Mouse (Mus musculus) CH12.LX (cell line): Measurements from ENCODE around the gene Cenpt. TPM values are rescaled to one million over a fixed set of nuclear protein-coding genes. Genes with fewer than 3 reads are reported as not detected.
A peak's percentile ranks its signal among the peaks of the same experiment; 100 is the strongest.

Experiments
- DNase-seq: peaks from one replicate; pipeline ENCODE4 v3.0.0-alpha.2; 2013; ENCODE audit errors: extremely low read depth
- H3K27ac ChIP-seq: 2 replicates; pipeline ENCODE4 v1.5.1; 2012; ENCODE audit warnings: low read depth, mild to moderate bottlenecking, control low read depth, moderate library complexity; ENCODE audit not compliant: insufficient read depth
- H3K27me3 ChIP-seq: replicated peaks from 2 replicates; pipeline ENCODE3; 2012; ENCODE audit warnings: inconsistent platforms
- H3K36me3 ChIP-seq, 2 experiments: replicated peaks in 1 of 2; 2 replicates each; pipeline versions ENCODE3 to v1.6.1; 2012; ENCODE audit warnings: inconsistent platforms in 1 of 2, low read length in 1 of 2, mild to moderate bottlenecking in 1 of 2, mixed read lengths in 1 of 2, moderate library complexity in 1 of 2; ENCODE audit not compliant: control insufficient read depth in 1 of 2, insufficient read depth in 1 of 2
- H3K4me1 ChIP-seq, 2 experiments: 2 replicates each; pipeline ENCODE4 v1.6.1; 2012; ENCODE audit warnings: inconsistent platforms in 1 of 2, moderate library complexity in 1 of 2; ENCODE audit not compliant: insufficient read depth in 2 of 2, control insufficient read depth in 1 of 2
- H3K4me2 ChIP-seq: 2 replicates; pipeline ENCODE4 v1.6.1; 2012; ENCODE audit warnings: low read depth, mild to moderate bottlenecking, control low read depth; ENCODE audit not compliant: poor library complexity, insufficient read depth, severe bottlenecking
- H3K4me3 ChIP-seq, 3 experiments: fragments of 150-350 bp in 1 of 3; sonication (generic) in 1 of 3; replicated peaks in 1 of 3; 2 replicates each; pipeline versions ENCODE3 to v1.5.1; 2011 to 2012; ENCODE audit warnings: low read depth in 2 of 3, low read length in 2 of 3, mild to moderate bottlenecking in 2 of 3, moderate library complexity in 2 of 3, control low read depth in 1 of 3, improper control_type of control experiment in 1 of 3, inconsistent platforms in 1 of 3, mixed read lengths in 1 of 3; ENCODE audit not compliant: poor library complexity in 1 of 3
- H3K79me2 ChIP-seq: replicated peaks from 2 replicates; pipeline ENCODE4 v1.6.1; 2012; ENCODE audit warnings: mild to moderate bottlenecking, moderate library complexity; ENCODE audit not compliant: control insufficient read depth, poor library complexity, insufficient read depth, severe bottlenecking; ENCODE audit errors: extremely low read depth
- H3K9ac ChIP-seq: 2 replicates; pipeline ENCODE4 v1.6.1; 2012; ENCODE audit warnings: low read depth, mild to moderate bottlenecking, control low read depth, moderate library complexity; ENCODE audit not compliant: insufficient read depth
- H3K9me3 ChIP-seq: replicated peaks from 2 replicates; pipeline ENCODE3; 2012; ENCODE audit warnings: low read length, inconsistent platforms, mixed read lengths
- BHLHE40 ChIP-seq: IDR thresholded peaks from 2 replicates; pipeline ENCODE4 v1.6.1; 2011; ENCODE audit warnings: mild to moderate bottlenecking, low read depth, low read length, improper control_type of control experiment
- CHD2 ChIP-seq: IDR thresholded peaks from 2 replicates; pipeline ENCODE4 v1.6.1; 2011; ENCODE audit warnings: low read length, improper control_type of control experiment
- EP300 ChIP-seq: IDR thresholded peaks from 2 replicates; pipeline ENCODE4 v1.6.1; 2011; ENCODE audit warnings: low read length, improper control_type of control experiment
- ETS1 ChIP-seq: conservative IDR thresholded peaks from 2 replicates; pipeline ENCODE4 v1.6.1; 2012; ENCODE audit warnings: low read depth, mild to moderate bottlenecking, inconsistent platforms, low read length, improper control_type of control experiment, moderate library complexity
- JUN ChIP-seq: IDR thresholded peaks from 2 replicates; pipeline ENCODE4 v1.6.1; 2011; ENCODE audit warnings: low read depth, mild to moderate bottlenecking, low read length, improper control_type of control experiment, moderate library complexity; ENCODE audit not compliant: insufficient read depth
- KAT2A ChIP-seq: IDR thresholded peaks from 2 replicates; pipeline ENCODE4 v1.6.1; 2012; ENCODE audit warnings: low read length, improper control_type of control experiment, inconsistent platforms; ENCODE audit not compliant: insufficient replicate concordance
- MEF2A ChIP-seq: IDR thresholded peaks from 2 replicates; pipeline ENCODE4 v1.6.1; 2014; ENCODE audit warnings: low read depth, mild to moderate bottlenecking, inconsistent platforms, low read length, improper control_type of control experiment, borderline replicate concordance
- NELFE ChIP-seq: IDR thresholded peaks from 2 replicates; pipeline ENCODE4 v1.6.1; 2011; ENCODE audit warnings: low read depth, low read length, improper control_type of control experiment
- NRF1 ChIP-seq: IDR thresholded peaks from 2 replicates; pipeline ENCODE4 v1.6.1; 2014; ENCODE audit warnings: low read depth, mild to moderate bottlenecking, inconsistent platforms, low read length, improper control_type of control experiment, moderate library complexity
- PAX5 ChIP-seq: IDR thresholded peaks from 2 replicates; pipeline ENCODE4 v1.6.1; 2012; ENCODE audit warnings: low read length, inconsistent platforms, mixed read lengths
- RAD21 ChIP-seq: IDR thresholded peaks from 2 replicates; pipeline ENCODE4 v1.6.1; 2011; ENCODE audit warnings: low read depth, mild to moderate bottlenecking, low read length, improper control_type of control experiment, moderate library complexity
- RCOR1 ChIP-seq: conservative IDR thresholded peaks from 2 replicates; pipeline ENCODE4 v1.6.1; 2012; ENCODE audit warnings: low read depth, mild to moderate bottlenecking, inconsistent platforms, low read length, improper control_type of control experiment
- SIN3A ChIP-seq: IDR thresholded peaks from 2 replicates; pipeline ENCODE4 v1.6.1; 2012; ENCODE audit warnings: low read length, improper control_type of control experiment, inconsistent platforms
- SMC3 ChIP-seq: IDR thresholded peaks from 2 replicates; pipeline ENCODE4 v1.6.1; 2011; ENCODE audit warnings: low read depth, low read length, improper control_type of control experiment
- TBP ChIP-seq: conservative IDR thresholded peaks from 2 replicates; pipeline ENCODE4 v1.6.1; 2011; ENCODE audit warnings: low read depth, low read length, improper control_type of control experiment
- TCF12 ChIP-seq: IDR thresholded peaks from 2 replicates; pipeline ENCODE4 v1.6.1; 2014; ENCODE audit warnings: low read depth, mild to moderate bottlenecking, inconsistent platforms, low read length, improper control_type of control experiment
- UBTF ChIP-seq: IDR thresholded peaks from 2 replicates; pipeline ENCODE4 v1.6.1; 2012; ENCODE audit warnings: low read depth, mild to moderate bottlenecking, inconsistent platforms, low read length, improper control_type of control experiment, moderate library complexity
- USF2 ChIP-seq: conservative IDR thresholded peaks from 2 replicates; pipeline ENCODE4 v1.6.1; 2011; ENCODE audit warnings: low read depth, low read length, improper control_type of control experiment
- ZKSCAN1 ChIP-seq: IDR thresholded peaks from 2 replicates; pipeline ENCODE4 v1.6.1; 2012; ENCODE audit warnings: low read depth, inconsistent platforms, low read length, improper control_type of control experiment, borderline replicate concordance
- ZMIZ1 ChIP-seq: IDR thresholded peaks from 2 replicates; pipeline ENCODE4 v1.6.1; 2012; ENCODE audit warnings: low read depth, mild to moderate bottlenecking, inconsistent platforms, low read length, improper control_type of control experiment
- dilution Hi-C: fragments of 300-500 bp; cut with MboI; formaldehyde crosslinking; loops from 2 replicates; pipeline ENCODE4 v1.14.3; 2020; ENCODE audit warnings: low sequenced_read_pairs; ENCODE audit not compliant: extremely low pct_unique_long_range_greater_than_20kb, extremely low pct_ligation_motif_present
- in situ Hi-C: fragments of 300-500 bp; cut with MboI; formaldehyde crosslinking; loops from 3 replicates; pipeline ENCODE4 v1.14.3; 2019; ENCODE audit warnings: low sequenced_read_pairs, low pct_ligation_motif_present, low pct_unique_long_range_greater_than_20kb, mixed read lengths
- polyA plus RNA-seq: library from polyadenylated mRNA; unstranded; fragments of >175 nt; gene quantifications from 2 replicates; pipeline ENCODE4 v1.2.1, GENCODE M21; 2012; ENCODE audit warnings: low read depth; ENCODE audit not compliant: insufficient read length
- total RNA-seq, 2 experiments: library from RNA; depleted of rRNA; stranded (reverse); fragments of 300-350 nt in 1 of 2; fragments of >200 nt in 1 of 2; gene quantifications; 2 replicates each; pipeline ENCODE4 v1.2.3; 2012 to 2014

The Cenpt gene
- total and polyA plus RNA-seq, 3 experiments, result 17.3 to 29.4 (median 21.3) TPM

DNA sequence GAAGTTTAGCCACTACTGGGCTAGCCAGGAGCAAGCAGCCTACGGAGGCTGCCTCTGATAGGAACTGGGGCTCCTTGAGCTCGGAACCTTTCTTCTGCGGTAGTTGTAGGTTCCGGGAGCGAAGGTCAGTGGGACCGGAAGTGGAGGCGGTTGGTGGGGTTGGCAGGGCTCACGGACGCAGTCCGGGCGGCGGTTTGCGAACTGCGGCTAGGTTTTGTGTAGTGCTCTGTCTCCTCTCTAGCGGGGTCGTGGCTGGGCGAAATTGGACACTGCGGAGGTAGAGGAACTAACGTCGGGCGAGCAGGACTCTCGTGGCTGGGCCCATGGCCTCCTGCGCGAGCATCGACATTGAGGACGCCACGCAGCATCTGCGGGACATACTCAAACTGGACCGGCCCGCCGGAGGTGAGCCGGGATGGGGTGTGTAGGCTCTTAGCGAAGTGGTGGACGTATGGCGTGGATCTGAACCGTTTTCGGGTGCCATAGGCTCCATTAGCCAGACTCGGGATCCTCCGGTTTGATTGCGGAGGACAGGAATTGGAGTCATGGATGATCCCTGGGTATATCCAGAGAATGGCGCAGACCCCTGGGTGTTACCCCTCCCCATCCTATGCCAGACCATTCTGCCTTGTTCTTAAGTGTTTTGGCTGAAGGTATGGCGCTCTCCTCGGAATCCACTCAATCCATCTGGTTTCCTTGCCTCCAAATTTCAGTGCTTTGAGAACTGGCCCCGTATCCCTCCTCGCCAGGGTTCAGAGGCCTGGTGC, 27.9 kb upstream of the Cenpt start, which contains the start of gene Edc4 (continued):
- peak; percentile 92 for TF ChIP-seq SIN3A
- TF ChIP-seq TCF12, result peak; percentile 86
- no peak for TF ChIP-seq USF2
- TF ChIP-seq RAD21, result no peak
- no peak for TF ChIP-seq PAX5
- TF ChIP-seq ZKSCAN1, result no peak
- TF ChIP-seq ETS1, result no peak
- peak; percentile 81; the same call in 1 of the 2 replicates for TF ChIP-seq KAT2A
- TF ChIP-seq SMC3, result peak; percentile 7
- TF ChIP-seq UBTF, result no peak
- peak; percentile 94 for TF ChIP-seq ZMIZ1
- peak; percentile 89 for TF ChIP-seq NELFE
- no peak for TF ChIP-seq RCOR1
- TF ChIP-seq TBP, result peak; percentile 68; the same call in 1 of the 2 replicates
- TF ChIP-seq JUN, result no peak

DNA sequence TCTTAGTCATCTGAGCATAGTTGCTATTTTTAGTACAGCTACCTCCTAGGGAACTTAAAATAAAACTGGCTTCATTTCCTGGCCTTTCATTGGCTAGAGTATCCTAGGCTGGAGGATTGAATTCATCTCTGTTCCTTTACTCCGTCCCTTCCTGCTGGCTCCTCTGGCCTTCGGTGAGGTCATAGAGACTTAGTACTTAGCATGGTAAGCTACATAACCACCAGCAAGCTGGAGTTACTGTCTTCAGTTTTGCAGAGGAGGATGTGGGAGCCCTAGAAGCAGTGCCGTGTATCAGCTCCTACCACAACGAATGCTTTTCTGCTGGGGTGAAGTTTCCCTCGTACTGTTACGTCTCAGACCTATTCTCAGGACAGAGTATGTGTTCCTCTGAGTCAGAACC, 21.2 kb upstream of the Cenpt start:
- Histone ChIP-seq H3K9me3 (no peaks in the 10 kb centered on the region), H3K9ac (no peak overlapping the region), H3K79me2 (peaks cover 55% of the 10 kb centered on the region), H3K4me3 (no peak overlapping the region), H3K27ac (peak overlapping the region; percentile 41), H3K4me2 (no peak overlapping the region), H3K4me1 (peaks cover 8 to 31% of the 10 kb centered on the region in 2 experiments; a peak in 3 of 4 replicates), H3K36me3 (peaks cover 56 to 91% of the 10 kb centered on the region in 2 experiments), H3K27me3 (no peaks in the 10 kb centered on the region)
- peak; percentile 27 for DNase-seq
- dilution Hi-C loops, result no loop called here
- in situ Hi-C loops, result no loop called here
- TF ChIP-seq EP300, result no peak
- TF ChIP-seq BHLHE40, result no peak
- TF ChIP-seq PAX5, result no peak
- TF ChIP-seq SMC3, result no peak
- TF ChIP-seq NRF1, result no peak
- no peak for TF ChIP-seq CHD2
- TF ChIP-seq RAD21, result no peak
- TF ChIP-seq MEF2A, result no peak
